Mouse (Mus musculus): ENCODE data around the gene Adgrl3.

The Adgrl3 gene

GRCm38 (mm10) chr5:81870336-81870735 lies 850.4 kb downstream of the Adgrl3 start:
- DNase-seq (ENCODE audit: low spot score) = no peak
